Mouse (Mus musculus) brown adipose tissue, adult 24 weeks (tissue): ENCODE results near the gene Zbtb7b. TPM values are rescaled to one million over a fixed set of nuclear protein-coding genes. Genes with fewer than 3 reads are reported as not detected.

Source experiments
- H3K27ac ChIP-seq: fragments of 200-500 bp; replicated peaks from 2 replicates; pipeline ENCODE4 v1.5.1; 2012; ENCODE audit warnings: low read depth, mild to moderate bottlenecking, low read length
- H3K4me1 ChIP-seq: fragments of 200-500 bp; 2 replicates; pipeline ENCODE4 v1.6.1; 2012; ENCODE audit warnings: low read length, mixed read lengths; ENCODE audit not compliant: control insufficient read depth, insufficient read depth, insufficient read length
- H3K4me3 ChIP-seq: fragments of 200-500 bp; 2 replicates; pipeline ENCODE4 v1.5.1; 2012; ENCODE audit warnings: low read depth, mild to moderate bottlenecking, low read length, moderate library complexity; ENCODE audit not compliant: insufficient read depth
- polyA plus RNA-seq: library from polyadenylated mRNA; stranded (reverse); fragments of >200 nt; gene quantifications from 2 replicates; pipeline ENCODE4 v1.2.4, GENCODE M21; 2012; ENCODE audit not compliant: missing spikeins, insufficient read depth, insufficient read length

The Zbtb7b gene
- polyA plus RNA-seq, 1 experiment: 121 TPM

DNA sequence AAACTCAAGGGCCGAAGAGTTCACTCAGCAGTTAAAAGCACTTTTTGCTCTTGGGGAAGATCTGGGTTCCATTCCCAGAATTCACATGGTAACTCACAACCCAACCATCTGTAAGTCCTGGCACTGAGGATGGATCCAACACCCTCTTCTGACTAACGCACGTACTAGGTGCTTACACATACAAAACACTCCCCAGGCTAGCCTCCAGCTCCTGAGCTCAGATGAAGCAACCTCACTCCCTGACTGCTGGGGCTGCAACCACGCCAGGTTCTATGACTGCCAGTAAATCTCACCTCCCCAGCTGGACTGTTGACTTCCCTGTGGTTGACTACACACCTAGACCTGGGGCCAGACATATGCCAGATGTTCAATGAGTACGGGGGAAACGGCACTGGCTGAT lies 12.3 kb upstream of the Zbtb7b start:
- Histone ChIP-seq H3K27ac (no peak overlapping the region), H3K4me1 (peaks cover 8% of the 10 kb centered on the region; the same call in 1 of the 2 replicates), H3K4me3 (no peak overlapping the region)

DNA sequence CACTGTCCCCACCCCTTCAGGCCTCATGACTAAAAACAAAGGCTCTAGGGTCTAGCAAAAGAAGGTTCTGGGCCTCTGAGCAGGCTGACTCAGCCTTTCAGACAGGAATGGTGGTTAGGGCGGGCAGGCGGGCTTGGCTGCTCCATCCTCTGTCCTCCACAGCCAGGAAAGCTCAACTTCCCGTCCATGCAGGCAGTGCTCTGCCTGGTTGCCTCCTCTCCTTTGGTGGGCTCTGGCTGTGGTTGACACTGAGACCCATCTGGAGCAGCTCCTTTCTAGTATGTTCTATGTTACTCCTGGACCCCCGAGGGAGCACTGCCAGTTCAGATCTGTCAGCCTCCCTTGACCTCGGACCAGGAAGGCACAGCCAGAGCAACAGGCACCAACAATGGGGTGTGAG lies 8.1 kb upstream of the Zbtb7b start, which contains the start of gene Lenep:
Lenep (minus strand) TSS at position 101 of the 400 bp plus-strand sequence.
- H3K4me1 ChIP-seq: peaks cover 4% of the 10 kb centered on the region; the same call in 1 of the 2 replicates
- no peak within 1 kb of the TSS for H3K4me3 ChIP-seq
- no peak within 1 kb of the TSS for H3K27ac ChIP-seq

DNA sequence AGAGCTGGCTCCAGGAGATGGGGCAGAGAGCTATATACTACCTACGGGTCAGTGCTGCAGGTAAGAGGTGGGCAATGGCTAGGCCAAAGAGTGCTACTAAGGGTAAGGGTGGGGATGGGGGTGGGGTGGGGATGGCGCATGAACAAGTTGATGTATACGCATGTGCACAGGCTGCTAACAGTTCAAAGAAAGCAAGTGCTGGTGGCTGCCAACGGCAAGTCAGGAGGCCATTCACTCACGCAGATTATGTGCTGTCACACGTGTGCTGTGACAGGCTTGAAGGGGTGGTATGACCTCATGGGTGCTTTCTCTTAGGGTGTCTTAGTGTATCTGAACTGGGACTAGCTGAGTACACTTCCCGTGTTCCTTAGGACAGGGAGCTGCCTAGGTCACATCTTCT lies 6.8 kb upstream of the Zbtb7b start:
- H3K4me1 ChIP-seq: no peaks in the 10 kb centered on the region
- H3K27ac ChIP-seq: no peak overlapping the region
- H3K4me3 ChIP-seq: no peak overlapping the region

DNA sequence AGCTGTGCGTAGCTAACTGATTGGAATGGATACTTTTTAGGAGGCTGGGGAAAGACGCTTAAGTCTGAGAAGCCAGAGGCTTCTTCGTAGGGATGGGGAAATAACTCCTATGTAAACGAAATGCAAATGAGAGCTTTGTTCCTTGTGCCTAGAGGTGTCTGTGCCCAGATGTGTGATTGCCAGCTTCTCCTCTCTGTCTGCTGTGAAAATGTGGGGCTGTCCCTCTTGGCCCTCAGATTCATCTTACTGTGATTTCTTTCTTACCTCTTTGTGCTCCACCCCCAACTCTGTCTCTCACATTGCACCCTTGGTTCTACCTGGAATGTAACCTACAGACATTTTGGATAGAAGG lies 2.1 kb upstream of the Zbtb7b start:
- no peaks in the 10 kb centered on the region for H3K4me1 ChIP-seq
- peak overlapping the region; percentile 13; the same call in 1 of the 2 replicates for H3K4me3 ChIP-seq
- peak overlapping the region; percentile 16; the same call in 1 of the 2 replicates for H3K27ac ChIP-seq

DNA sequence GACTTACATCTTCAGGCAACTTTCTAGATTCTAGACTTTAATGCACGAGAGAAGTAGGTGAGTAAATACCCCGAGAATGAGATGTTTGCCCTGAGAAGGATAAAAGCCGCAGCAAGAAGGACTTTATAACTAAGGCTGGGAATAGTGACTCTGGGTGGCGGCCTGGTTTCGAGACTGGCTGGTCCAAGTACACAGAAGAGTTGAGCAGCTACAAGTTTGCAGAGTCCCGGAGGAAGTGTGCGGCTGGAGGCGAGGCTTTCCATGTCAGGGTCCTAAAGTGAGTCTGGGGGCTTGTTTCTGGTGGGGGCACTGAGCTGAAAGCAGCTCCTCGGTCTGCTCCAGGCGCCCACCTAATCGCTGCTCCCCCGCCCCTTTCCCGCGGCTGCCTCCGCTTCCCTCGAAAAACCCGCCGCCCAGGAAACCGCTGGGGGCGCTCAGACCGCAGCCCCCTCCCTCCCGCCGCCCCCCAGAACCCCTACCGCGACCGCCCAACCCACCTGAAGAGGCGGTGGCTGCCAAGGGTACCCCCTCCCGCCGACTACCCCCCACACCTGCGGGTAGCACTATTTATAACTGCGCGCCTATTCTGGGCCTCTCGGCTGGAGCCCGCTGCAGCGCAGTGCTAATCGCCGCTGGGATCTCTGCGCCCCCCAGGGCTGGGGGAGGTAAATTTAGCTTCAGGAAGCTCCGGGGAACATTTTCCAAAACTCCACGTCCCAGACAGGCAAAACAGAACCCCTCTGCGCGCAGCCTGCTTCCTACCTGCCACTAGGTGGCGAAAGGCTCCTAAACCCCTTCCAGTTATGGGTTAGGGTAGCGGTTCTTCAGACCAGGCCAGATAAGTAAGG lies 1.5 kb upstream of the Zbtb7b start:
- Histone ChIP-seq H3K4me3 (peak overlapping the region; percentile 70), H3K4me1 (no peaks in the 10 kb centered on the region), H3K27ac (no peak overlapping the region; the same call in 1 of the 2 replicates)

DNA sequence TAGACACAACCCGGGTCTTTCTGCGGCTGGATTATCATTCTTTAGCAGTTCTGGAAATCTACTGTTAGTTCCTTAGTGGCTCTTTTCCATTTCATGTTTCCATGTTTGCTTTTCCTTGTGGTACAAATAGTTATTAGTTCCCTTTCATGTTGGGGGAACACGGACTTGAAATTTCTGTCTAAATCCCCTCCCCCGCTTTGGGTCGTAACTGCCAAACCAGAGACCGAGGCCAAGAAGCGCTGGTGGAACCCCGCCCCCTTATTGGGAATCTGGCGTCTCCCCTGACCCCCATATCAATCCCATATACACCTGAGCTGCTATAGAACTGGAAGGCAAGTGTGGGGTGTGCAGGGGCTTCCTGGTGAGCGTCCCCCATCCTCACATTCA lies 836 bp upstream of the Zbtb7b start:
- Histone ChIP-seq H3K4me1 (no peaks in the 10 kb centered on the region), H3K27ac (peak overlapping the region; percentile 92), H3K4me3 (peak overlapping the region; percentile 70)

DNA sequence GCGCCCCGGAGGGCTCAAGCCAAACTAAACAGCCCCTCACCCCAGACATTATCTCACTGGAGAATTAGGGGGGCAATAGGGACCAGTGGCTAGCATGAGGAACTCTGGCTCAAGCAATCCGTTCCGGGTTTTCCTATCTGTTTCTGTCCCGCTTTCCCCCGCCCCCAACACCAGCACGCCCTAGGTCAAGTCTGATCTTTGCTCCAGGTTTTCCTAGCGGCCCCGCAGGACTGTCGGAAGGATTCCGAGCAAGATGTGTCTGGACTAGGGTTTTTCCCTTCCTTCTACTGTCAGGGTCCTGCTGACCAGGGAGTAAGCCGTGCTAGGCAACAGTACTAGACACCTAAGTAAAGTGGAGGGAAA lies 299 bp upstream of the Zbtb7b start:
- Histone ChIP-seq H3K27ac (peak overlapping the region; percentile 92), H3K4me3 (peak overlapping the region; percentile 70), H3K4me1 (peaks cover 1% of the 10 kb centered on the region; the same call in 1 of the 2 replicates)

DNA sequence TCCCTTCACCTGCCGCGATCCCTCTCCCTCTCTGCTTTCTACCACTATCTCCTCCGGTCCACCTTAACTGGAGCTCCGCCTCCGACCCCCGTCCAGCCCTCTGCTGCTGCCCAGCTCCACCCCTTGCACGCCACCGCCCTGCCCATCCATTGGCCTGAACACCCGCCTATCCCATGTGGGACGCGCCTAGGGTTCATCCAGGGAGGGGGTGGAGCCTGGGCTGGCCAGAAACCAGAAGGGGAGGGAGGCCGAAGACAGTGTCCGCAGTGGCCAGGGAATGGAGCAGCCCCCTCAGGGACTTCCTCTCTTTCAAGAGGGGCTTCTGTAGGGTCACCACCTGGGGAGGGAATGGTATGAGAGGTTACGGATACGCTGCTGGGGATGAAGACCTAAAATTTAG lies 971 bp downstream of the Zbtb7b start:
- H3K4me3 ChIP-seq: peak overlapping the region; percentile 82
- peak overlapping the region; percentile 96 for H3K27ac ChIP-seq
- peaks cover 9% of the 10 kb centered on the region; the same call in 1 of the 2 replicates for H3K4me1 ChIP-seq

DNA sequence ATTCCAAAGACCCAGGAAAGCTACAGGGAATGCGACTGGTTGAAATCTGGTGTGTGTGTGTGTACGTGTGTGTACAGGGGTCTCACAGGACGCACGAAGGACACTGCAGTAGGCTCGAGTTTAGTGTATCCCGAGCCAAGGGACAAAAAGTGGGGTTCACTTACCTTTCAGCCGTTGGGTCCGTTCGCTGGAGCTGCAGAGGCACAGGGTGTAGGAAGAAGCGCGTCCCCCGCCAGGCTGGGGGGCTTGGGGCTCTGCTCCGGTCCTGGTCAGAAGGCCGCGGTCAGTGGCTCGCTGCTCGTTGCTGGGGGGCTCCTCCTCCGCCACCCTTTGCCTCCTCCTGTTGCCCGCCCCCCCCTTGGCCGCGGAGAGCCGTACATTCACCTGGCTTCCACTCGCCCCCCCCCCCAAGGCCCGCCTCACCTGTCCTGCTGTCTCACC lies 1.7 kb downstream of the Zbtb7b start:
- H3K27ac ChIP-seq: peak overlapping the region; percentile 76
- H3K4me3 ChIP-seq: peak overlapping the region; percentile 78
- H3K4me1 ChIP-seq: peaks cover 11% of the 10 kb centered on the region; the same call in 1 of the 2 replicates

DNA sequence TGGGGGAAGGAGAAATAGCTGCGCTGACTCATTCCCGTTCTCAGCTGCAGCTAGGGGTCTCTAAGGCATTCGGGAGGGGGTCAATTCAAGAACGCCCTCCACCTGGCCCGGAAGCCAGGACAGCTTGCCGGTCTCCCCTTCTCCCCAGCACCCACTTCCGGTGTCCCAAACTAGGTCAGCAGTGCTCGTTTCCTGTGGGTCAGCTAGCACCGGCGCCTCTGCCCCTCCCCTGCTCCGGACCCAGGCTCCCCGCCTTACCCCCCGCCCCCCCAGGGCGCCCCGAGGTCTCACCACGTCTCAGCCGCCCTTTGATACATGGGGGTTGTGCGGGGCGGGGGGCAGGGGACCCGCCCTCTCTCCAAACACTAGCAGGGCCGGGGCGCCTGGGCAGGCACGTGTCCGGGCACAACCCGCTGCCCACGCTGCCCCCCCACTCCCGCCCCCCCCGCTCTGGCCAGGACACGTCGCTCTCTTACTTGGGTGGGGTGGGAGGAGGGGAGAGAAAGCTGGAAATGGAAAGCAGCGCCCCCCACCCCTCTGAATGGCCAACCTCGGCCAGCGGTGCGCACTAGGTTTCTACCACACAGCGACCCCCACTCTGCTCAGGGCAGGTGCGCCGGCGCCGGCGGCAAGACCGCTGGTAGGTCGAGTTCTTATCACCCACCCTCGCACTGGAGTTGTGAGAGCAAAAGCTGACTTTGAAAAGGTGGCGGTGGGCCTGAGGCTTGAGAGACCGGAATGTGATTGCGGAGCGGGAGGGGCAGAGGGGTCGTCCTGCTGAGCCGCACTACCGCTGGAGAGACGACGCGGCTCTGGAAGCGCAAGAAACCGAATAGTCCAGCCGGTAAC lies 2.7 kb downstream of the Zbtb7b start:
- Histone ChIP-seq H3K4me3 (peak overlapping the region; percentile 82), H3K27ac (peak overlapping the region; percentile 93), H3K4me1 (peaks cover 11% of the 10 kb centered on the region)

DNA sequence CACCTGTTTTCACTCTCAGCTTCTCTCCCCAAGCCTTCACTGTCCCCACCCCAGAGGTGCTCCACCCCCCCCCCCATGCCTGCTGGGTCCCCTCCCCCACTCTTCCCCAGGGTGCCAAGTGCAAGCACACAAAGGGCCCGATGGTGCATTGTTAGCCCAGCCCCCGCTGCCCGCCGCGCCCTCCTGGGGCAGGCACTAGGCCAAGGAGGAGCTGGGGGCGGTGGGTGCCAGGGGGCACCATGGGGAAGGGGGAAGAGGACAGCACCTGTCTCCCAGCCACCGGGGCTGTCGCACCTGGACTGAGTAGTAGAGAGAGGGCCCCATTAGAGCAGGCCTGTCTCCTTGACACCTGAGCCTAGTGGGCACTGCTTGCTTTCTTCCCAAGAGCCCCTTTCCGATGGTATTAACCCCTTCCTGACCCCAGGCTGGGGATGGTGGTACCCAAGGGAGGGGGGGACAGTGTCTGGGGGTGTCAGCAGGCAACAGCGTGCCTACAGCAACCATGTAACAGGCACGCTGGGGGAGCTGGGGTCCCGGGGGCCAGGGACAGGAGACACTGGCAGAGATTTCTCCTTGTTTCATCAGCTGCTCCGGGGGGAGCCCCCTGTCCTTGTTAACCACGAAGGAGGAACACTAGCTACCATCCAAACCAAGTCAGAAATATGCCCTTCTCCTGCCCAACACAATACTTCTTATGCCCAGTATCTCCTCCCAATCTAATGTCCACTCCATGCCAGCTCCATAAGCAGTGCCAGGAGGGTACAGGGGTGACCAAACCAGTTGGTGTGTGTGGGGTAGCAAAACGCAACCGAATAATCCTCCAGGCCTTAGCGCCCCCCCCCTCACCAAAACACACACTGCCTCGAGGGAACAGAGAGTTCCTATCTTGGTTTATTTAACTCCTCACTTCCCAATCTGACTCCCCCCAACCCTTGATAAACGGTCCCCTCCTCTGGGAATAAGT lies 3.6 kb downstream of the Zbtb7b start:
- Histone ChIP-seq H3K4me1 (peaks cover 11% of the 10 kb centered on the region), H3K27ac (peak overlapping the region; percentile 93), H3K4me3 (peak overlapping the region; percentile 82)

DNA sequence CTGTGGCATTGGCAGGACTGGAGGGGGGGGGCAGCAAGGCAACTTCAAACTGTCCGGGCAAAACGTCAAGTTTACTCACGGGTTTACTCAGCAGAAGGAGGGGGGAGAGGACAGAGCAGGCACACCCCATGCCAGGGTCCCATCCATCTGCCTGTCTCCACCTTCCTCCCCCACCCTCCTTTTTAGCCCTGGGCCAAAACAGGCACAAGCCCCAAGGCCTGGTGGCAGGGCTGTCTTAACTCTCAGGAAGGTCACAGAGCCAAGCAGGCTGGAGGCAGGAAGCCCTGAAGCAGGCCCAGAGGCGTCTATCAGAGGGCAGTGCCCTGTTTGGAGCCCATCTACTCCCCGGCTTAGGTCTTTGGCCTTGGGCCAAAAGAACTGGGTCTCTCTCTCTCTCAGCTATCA lies 4.5 kb downstream of the Zbtb7b start:
- H3K27ac ChIP-seq: peak overlapping the region; percentile 85
- H3K4me1 ChIP-seq: peaks cover 11% of the 10 kb centered on the region
- H3K4me3 ChIP-seq: peak overlapping the region; percentile 35; the same call in 1 of the 2 replicates

DNA sequence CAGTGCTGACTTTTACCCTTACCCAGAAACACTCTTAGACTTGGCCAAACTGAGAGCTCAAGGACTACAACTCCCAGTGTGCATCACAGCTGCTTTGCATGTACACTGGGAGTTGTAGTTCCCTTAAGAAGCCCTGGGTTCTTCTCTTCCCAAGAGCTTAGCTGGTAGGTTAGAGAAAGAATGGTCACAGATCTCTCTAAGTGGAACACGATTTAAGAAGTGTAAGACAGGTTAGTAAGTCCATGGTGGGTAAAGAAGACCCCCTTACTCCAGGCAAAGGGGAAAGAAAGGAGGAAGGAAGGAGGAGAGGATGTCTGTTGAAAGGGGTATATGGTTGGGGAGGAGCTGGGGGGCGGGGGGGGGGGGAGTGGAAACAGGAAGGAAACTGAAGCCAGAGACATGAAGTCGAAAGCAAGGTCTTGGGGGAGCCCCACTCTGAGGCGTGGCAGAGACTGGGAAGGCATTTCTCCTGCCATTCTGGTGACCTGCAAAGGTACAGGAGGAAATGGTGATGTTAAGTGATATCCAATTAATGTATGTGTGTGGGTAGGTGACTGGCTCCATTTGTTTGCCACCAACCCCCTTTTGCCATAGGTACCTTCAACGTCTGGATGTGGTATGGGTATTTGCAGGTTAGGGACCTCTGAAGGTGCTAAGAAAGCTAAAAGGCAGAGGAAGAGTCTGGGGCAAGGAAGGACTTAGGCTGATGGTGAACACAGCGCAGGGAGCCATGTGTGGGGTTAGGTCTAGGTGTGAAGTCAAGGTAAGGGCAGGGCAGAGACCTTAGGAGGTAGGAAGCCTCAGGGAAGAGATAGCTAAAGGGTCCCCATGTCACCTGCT lies 5.5 kb downstream of the Zbtb7b start:
- H3K4me3 ChIP-seq: no peak overlapping the region

More for the DNA sequence above, 5.5 kb downstream of the Zbtb7b start:
- Histone ChIP-seq H3K4me1 (peaks cover 16% of the 10 kb centered on the region), H3K27ac (peak overlapping the region; percentile 91)
